Mouse (Mus musculus) liver, embryonic 15.5 days (tissue): Measurements from ENCODE around the gene Camta1. TPM values are rescaled to one million over a fixed set of nuclear protein-coding genes. Genes with fewer than 3 reads are reported as not detected.
A peak's percentile ranks its signal among the peaks of the same experiment; 100 is the strongest.

ENCODE experiments used
- ATAC-seq: fragments of 200-750 bp; cut with Nextera tagmentation; 2 replicates; pipeline ENCODE4 v1.8.0; 2017; ENCODE audit warnings: moderate number of reproducible peaks, mild to moderate bottlenecking, moderate library complexity; ENCODE audit not compliant: insufficient read depth
- H3K27ac ChIP-seq: fragments of 300-500 bp; sonication (generic); replicated peaks from 2 replicates; pipeline ENCODE4 v1.5.1; 2015; ENCODE audit warnings: mild to moderate bottlenecking, inconsistent platforms
- H3K27me3 ChIP-seq: fragments of 300-500 bp; sonication (generic); 2 replicates; pipeline ENCODE4 v1.6.1; 2015; ENCODE audit warnings: mild to moderate bottlenecking, inconsistent platforms
- H3K36me3 ChIP-seq: fragments of 300-500 bp; sonication (generic); replicated peaks from 2 replicates; pipeline ENCODE4 v1.6.1; 2015; ENCODE audit warnings: moderate library complexity, mild to moderate bottlenecking, inconsistent platforms
- H3K4me1 ChIP-seq: fragments of 300-500 bp; sonication (generic); replicated peaks from 2 replicates; pipeline ENCODE4 v1.6.1; 2015; ENCODE audit warnings: inconsistent platforms
- H3K4me2 ChIP-seq: fragments of 300-500 bp; sonication (generic); 2 replicates; pipeline ENCODE4 v1.6.1; 2015; ENCODE audit warnings: moderate library complexity, mild to moderate bottlenecking, inconsistent platforms
- H3K4me3 ChIP-seq: fragments of 300-500 bp; sonication (generic); replicated peaks from 2 replicates; pipeline ENCODE4 v1.5.1; 2015; ENCODE audit warnings: mild to moderate bottlenecking, inconsistent platforms
- H3K9ac ChIP-seq: fragments of 300-500 bp; sonication (generic); 2 replicates; pipeline ENCODE4 v1.6.1; 2015; ENCODE audit warnings: moderate library complexity, mild to moderate bottlenecking, inconsistent platforms
- H3K9me3 ChIP-seq: fragments of 300-500 bp; sonication (generic); replicated peaks from 2 replicates; pipeline ENCODE4 v1.6.1; 2016; ENCODE audit warnings: inconsistent platforms
- WGBS: fragments of 180-500 bp; shearing (Covaris S2); methylation state at CpG from one replicate; pipeline ENCODE4 v1.1.7; 2015; ENCODE audit warnings: mixed read lengths; ENCODE audit not compliant: insufficient replicate concordance; 5-methylcytosine and 5-hydroxymethylcytosine counted together
- polyA plus RNA-seq: library from polyadenylated mRNA; unstranded; fragments of >200 nt; fragmentation: Nextera tagmentation; extraction: Ambion mirVana; gene quantifications from 2 replicates; pipeline ENCODE4 v1.2.1, GENCODE M21; 2015

The Camta1 gene
- polyA plus RNA-seq, 1 experiment from 2014 or later, result 31.1 TPM

DNA sequence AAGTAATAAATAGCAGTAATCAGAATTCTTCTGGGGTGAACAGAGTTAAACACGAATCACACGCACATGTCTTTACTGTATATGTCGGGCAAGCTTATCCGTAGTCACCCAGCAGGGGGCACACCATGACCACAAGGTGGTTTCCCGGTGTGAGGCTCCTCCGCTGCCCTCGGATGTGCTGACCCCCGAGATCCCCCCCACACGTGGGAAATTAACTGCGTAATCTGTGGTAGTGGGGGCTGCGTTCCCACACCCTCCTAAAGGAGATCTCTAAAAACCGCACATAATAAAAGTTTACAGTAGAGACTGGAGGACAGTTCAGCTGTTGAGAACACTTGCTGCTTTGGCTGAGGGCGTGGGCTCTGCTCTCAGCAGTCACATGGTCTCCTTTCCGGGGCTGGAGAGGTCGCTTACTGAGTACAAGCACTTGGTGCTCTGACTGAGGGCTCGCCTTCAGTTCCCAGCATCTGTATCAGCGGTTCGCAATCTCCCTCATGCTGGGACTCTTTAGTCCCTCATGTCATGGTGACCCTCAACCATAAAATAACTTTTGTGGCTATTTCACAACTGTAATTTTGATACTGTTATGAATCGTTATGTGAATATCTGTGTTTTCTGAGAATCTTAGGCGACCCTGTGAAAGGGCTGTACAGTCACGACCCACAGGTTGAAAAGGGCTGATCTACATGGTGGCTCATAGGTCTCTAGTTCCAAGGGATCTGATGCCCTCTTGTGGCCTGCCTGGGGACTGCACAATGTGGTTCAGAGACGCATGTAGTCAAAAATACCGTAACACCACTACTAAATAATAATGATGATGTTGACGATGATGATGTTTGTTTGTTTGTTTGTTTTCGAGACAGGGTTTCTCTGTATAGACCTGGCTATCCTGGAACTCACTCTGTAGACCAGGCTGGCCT is 896.8 kb downstream of the Camta1 start:
- 7% methylated on average over 25 of the region's 25 CpGs for WGBS
- Histone ChIP-seq H3K27me3 (no peaks in the 10 kb centered on the region; the same call in 1 of the 2 replicates), H3K9ac (no peak overlapping the region), H3K4me1 (peaks cover 6% of the 10 kb centered on the region; the same call in 1 of the 2 replicates), H3K4me2 (peak overlapping the region; percentile 59), H3K9me3 (no peaks in the 10 kb centered on the region), H3K36me3 (no peaks in the 10 kb centered on the region), H3K27ac (no peak overlapping the region), H3K4me3 (peak overlapping the region; percentile 29)
- peak; percentile 61; the same call in 1 of the 2 replicates for ATAC-seq

GRCm38 (mm10) chr4:150963711-150964110 is 898.0 kb downstream of the Camta1 start:
- ATAC-seq, result no peak

GRCm38 (mm10) chr4:150962231-150962630 is 899.4 kb downstream of the Camta1 start:
- Histone ChIP-seq H3K4me2 (no peak overlapping the region), H3K36me3 (no peaks in the 10 kb centered on the region), H3K9ac (no peak overlapping the region), H3K27ac (no peak overlapping the region), H3K27me3 (no peaks in the 10 kb centered on the region; the same call in 1 of the 2 replicates), H3K4me1 (peaks cover 6% of the 10 kb centered on the region; the same call in 1 of the 2 replicates), H3K4me3 (no peak overlapping the region), H3K9me3 (no peaks in the 10 kb centered on the region)
- no peak for ATAC-seq
- 44% methylated on average over 6 of the region's 6 CpGs for WGBS

More at GRCm38 (mm10) chr4:150963711-150964110, 898.0 kb downstream of the Camta1 start:
- Histone ChIP-seq H3K4me3 (no peak overlapping the region), H3K27me3 (no peaks in the 10 kb centered on the region; the same call in 1 of the 2 replicates), H3K4me2 (no peak overlapping the region), H3K9ac (no peak overlapping the region), H3K36me3 (no peaks in the 10 kb centered on the region), H3K27ac (no peak overlapping the region), H3K4me1 (peaks cover 6% of the 10 kb centered on the region; the same call in 1 of the 2 replicates), H3K9me3 (no peaks in the 10 kb centered on the region)
- WGBS, result 53% methylated on average over 2 of the region's 2 CpGs

GRCm38 (mm10) chr4:150958536-150958935 is 903.1 kb downstream of the Camta1 start:
- no peak overlapping the region for H3K9ac ChIP-seq
- no peaks in the 10 kb centered on the region for H3K4me1 ChIP-seq
- no peaks in the 10 kb centered on the region for H3K27me3 ChIP-seq
- no peaks in the 10 kb centered on the region for H3K9me3 ChIP-seq
- H3K27ac ChIP-seq, result no peak overlapping the region
- 47% methylated on average over 7 of the region's 7 CpGs for WGBS
- H3K4me2 ChIP-seq, result no peak overlapping the region
- no peaks in the 10 kb centered on the region for H3K36me3 ChIP-seq
- ATAC-seq, result no peak
- no peak overlapping the region for H3K4me3 ChIP-seq

GRCm38 (mm10) chr4:150957106-150957458 is 904.6 kb downstream of the Camta1 start:
- H3K27me3 ChIP-seq, result no peaks in the 10 kb centered on the region
- H3K27ac ChIP-seq, result no peak overlapping the region
- no peaks in the 10 kb centered on the region for H3K36me3 ChIP-seq
- H3K4me1 ChIP-seq, result no peaks in the 10 kb centered on the region
- no peak for ATAC-seq
- H3K4me3 ChIP-seq, result no peak overlapping the region
- H3K9ac ChIP-seq, result no peak overlapping the region
- WGBS, result 47% methylated on average over 1 of the region's 1 CpGs
- no peaks in the 10 kb centered on the region for H3K9me3 ChIP-seq
- H3K4me2 ChIP-seq, result no peak overlapping the region

DNA sequence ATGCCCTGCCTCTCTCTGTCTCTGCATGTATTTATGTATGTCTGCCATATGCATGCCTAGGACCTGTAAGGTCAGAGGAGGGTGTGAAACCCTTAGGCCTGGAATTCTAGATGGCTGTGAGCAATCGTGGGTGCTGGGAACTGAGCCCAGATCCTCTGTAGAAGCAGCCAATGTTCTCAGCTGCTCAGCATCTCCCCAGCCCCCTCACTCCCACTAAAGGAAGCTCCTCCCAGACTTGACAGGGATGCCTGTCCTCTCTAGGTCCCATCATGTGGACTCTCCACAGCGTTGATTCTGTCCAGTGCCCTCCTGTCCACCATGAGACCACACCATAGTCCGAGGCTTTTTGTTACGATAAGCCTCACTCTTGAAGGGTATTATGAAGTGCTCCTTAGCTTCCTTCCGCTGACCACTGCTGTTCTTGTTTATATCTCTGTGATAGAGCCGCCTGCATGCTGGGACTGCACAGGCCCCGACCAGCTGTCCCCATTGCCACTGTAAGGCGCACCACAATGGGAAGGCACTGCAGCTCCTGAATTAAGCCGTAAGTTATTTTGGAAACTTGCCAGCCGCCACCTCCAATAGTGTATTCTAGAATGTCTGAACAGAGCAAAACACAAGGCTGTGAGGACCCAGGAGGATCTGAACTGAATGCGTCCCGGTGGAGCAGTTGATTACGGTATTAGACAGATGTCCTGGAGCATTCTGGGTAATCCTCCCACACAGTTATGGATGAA is 905.1 kb downstream of the Camta1 start:
- Histone ChIP-seq H3K9ac (no peak overlapping the region), H3K4me3 (no peak overlapping the region), H3K4me2 (no peak overlapping the region), H3K27ac (no peak overlapping the region), H3K4me1 (no peaks in the 10 kb centered on the region), H3K9me3 (no peaks in the 10 kb centered on the region), H3K27me3 (no peaks in the 10 kb centered on the region; the same call in 1 of the 2 replicates), H3K36me3 (no peaks in the 10 kb centered on the region)
- 69% methylated on average over 13 of the region's 13 CpGs for WGBS
- ATAC-seq, result no peak

GRCm38 (mm10) chr4:150950972-150951371 is 910.7 kb downstream of the Camta1 start:
- no peak for ATAC-seq
- Histone ChIP-seq H3K36me3 (no peaks in the 10 kb centered on the region), H3K27me3 (no peaks in the 10 kb centered on the region; the same call in 1 of the 2 replicates), H3K4me3 (no peak overlapping the region), H3K9ac (no peak overlapping the region), H3K9me3 (no peaks in the 10 kb centered on the region), H3K4me2 (no peak overlapping the region), H3K27ac (no peak overlapping the region), H3K4me1 (no peaks in the 10 kb centered on the region)
- 54% methylated on average over 10 of the region's 10 CpGs for WGBS

- WGBS, result 71% methylated on average over 7 of the region's 7 CpGs
- ATAC-seq, result no peak
- Histone ChIP-seq H3K4me3 (no peak overlapping the region), H3K4me1 (no peaks in the 10 kb centered on the region), H3K9ac (no peak overlapping the region), H3K27ac (no peak overlapping the region), H3K4me2 (no peak overlapping the region), H3K36me3 (no peaks in the 10 kb centered on the region), H3K27me3 (no peaks in the 10 kb centered on the region), H3K9me3 (no peaks in the 10 kb centered on the region)
Measured at GRCm38 (mm10) chr4:150944707-150945106, 917.0 kb downstream of the Camta1 start.

DNA sequence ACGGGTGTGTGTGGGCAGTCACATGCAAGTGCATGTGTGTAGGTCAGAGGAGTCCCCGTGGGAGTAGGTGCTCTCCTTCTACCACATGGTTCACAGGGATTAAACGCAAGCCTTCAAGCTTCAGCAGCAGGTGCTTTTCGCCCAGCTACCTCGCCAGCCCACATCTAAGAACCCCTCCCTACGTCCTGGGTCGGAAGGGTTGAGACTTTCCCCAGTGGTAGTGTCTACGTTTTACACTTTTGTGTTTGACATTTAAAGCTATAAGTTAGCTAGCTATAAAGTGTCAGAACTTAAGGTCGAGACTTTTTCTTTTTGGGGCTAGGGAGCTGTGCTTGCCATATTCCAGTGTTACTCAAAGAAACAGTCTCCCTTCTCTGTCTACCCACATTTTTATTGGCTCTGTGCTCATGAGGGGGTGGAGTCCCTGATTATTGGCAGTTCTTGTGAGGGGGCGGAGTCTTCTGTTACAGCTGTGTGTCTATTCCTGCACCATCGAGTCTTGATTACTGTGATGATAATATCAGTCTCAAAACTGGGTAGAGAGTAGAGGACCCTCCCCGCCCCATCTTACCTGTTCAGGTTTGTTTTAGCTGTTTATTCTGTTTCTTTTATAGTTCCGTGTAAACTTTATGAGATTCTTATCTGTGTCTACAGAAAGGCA is 921.6 kb downstream of the Camta1 start:
- Histone ChIP-seq H3K36me3 (no peaks in the 10 kb centered on the region), H3K4me2 (no peak overlapping the region), H3K9me3 (no peaks in the 10 kb centered on the region), H3K4me1 (no peaks in the 10 kb centered on the region), H3K4me3 (no peak overlapping the region), H3K9ac (no peak overlapping the region), H3K27ac (no peak overlapping the region), H3K27me3 (no peaks in the 10 kb centered on the region; the same call in 1 of the 2 replicates)
- no peak for ATAC-seq
- 53% methylated on average over 13 of the region's 13 CpGs for WGBS

GRCm38 (mm10) chr4:150938063-150938452 is 923.6 kb downstream of the Camta1 start:
- Histone ChIP-seq H3K4me2 (no peak overlapping the region; the same call in 1 of the 2 replicates), H3K9me3 (no peaks in the 10 kb centered on the region), H3K4me3 (no peak overlapping the region), H3K4me1 (no peaks in the 10 kb centered on the region), H3K27ac (no peak overlapping the region), H3K9ac (no peak overlapping the region), H3K27me3 (no peaks in the 10 kb centered on the region; the same call in 1 of the 2 replicates), H3K36me3 (no peaks in the 10 kb centered on the region)
- ATAC-seq, result no peak
- 27% methylated on average over 14 of the region's 14 CpGs for WGBS
